Mouse (Mus musculus) fat pad, adult 2 months (tissue): ENCODE measurements around the gene Anapc7.

ENCODE experiments used
- DNase-seq: peaks from one replicate; pipeline ENCODE4 v3.0.0-alpha.2; 2011; ENCODE audit warnings: low read depth, low spot score; ENCODE audit errors: extremely low read depth

The Anapc7 gene

DNA sequence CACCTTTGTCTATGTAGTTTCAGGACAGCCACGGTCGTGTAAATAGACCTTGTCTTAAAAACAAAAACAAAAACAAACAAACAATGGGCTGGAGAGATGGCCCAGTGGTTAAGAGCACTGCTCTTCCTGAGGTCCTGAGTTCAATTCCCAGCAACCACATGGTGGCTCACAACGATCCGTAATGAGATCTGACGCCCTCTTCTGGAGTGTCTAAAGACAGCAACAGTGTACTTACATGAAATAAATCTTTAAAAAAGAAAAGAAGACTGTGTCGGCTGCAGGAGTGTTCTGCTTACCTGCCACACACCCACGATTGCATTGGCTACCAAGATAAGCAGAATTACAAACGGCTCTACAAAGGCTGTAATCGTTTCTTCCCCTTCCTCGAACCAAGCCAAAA, 69.9 kb downstream of the Anapc7 start:
- DNase-seq = no peak

DNA sequence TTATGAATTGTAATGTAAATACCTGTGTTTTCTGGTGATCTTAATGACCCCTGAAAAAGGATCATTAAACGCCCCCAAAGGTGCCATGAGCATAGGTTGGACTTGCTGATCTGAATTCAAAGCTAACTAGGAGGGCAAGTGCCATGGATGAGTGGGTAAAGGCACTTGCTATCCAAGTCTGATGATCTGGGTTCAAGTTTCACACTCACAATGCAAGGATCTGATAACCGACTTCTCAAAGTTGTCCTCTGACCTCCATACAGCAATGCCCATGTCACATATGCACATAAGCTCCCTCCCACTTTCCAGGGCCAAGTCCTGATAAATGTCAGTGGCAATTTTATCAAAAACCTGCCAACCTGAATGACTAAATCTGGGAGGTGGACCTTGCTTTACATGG, 71.5 kb downstream of the Anapc7 start:
- DNase-seq = no peak

DNA sequence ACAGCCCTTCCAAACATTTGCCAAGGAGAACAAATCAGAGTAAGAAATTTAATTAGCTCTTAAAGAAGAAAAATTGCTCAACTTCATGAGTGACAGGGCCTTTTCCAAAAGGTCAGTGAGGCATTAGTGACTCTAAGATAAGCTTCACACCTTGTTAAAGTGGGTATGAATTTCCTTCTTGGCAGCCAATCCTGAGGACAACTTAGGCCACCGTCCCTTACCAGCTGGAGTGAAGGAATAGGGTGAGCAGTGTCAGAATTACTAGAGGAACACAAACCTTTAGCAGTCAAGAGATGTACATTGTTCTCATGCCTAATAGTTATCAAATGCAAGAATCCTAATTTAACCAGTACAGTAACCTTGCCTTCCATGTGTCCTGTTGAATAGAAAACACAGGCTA, 73.0 kb downstream of the Anapc7 start:
- no peak for DNase-seq
